Mouse (Mus musculus): ENCODE measurements around the gene Apoa4. TPM values are rescaled to one million over a fixed set of nuclear protein-coding genes. Genes with fewer than 3 reads are reported as not detected.

Apoa4 gene
- total and polyA plus RNA-seq, 3 experiments, result not detected

DNA sequence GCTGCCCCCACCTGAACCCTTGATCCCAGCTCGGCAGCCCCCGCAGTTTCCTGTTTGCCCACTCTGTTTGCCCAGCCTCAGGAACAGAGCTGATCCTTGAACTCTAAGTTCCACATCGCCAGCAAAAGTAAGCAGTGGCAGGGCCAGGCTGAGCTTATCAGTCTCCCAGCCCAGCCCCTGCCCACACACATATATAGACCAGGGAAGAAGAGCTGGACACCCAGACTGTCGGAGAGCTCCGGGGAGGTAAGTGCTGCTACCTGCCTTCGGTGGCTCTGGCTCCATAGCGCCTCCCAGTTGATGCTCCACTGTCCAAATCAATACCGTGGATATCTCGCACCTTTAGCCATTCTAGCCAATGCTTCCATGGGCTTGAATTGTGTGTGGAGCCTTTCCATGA, 12.0 kb upstream of the Apoa4 start, which contains the start of gene Apoa1:
Apoa1 (plus strand) TSS at position 90 of the 400 bp plus-strand sequence.
- Histone ChIP-seq H3K27ac (ENCODE audit: control insufficient read depth, low read depth, low read length) (no peak within 1 kb of the TSS), H3K36me3 (ENCODE audit: control insufficient read depth in 1 of 2, insufficient read depth in 2 of 2, low read length in 2 of 2) (peaks cover 0 to 24% of the 10 kb centered on the region in 2 experiments; a peak in 3 of 4 replicates), H3K79me2 (ENCODE audit: control insufficient read depth, insufficient read depth, low read length, poor library complexity) (no peaks in the 10 kb centered on the region; the same call in 1 of the 2 replicates), H3K9ac (ENCODE audit: control insufficient read depth, low read depth, low read length, poor library complexity, severe bottlenecking) (no peak within 1 kb of the TSS), H3K27me3 (ENCODE audit: control insufficient read depth in 1 of 2, insufficient read depth in 2 of 2, low read length in 2 of 2) (no peaks in the 10 kb centered on the region), H3K9me3 (replicated peaks; ENCODE audit: insufficient read depth, low read length) (no peaks in the 10 kb centered on the region), H3K4me3 (ENCODE audit: control insufficient read depth in 1 of 2, insufficient read depth in 1 of 2, low read depth in 2 of 2, low read length in 2 of 2) (no peak within 1 kb of the TSS), H3K4me1 (ENCODE audit: control insufficient read depth in 1 of 2, insufficient read depth in 2 of 2, low read length in 2 of 2) (peaks cover 13 to 34% of the 10 kb centered on the region in 2 experiments)
- no peak for TF ChIP-seq BHLHE40 (IDR thresholded peaks at IDR 0.05; ENCODE audit: borderline replicate concordance, low read depth, low read length)
- no peak for TF ChIP-seq NRF1 (IDR thresholded peaks at IDR 0.05; ENCODE audit: insufficient read depth, low read depth, low read length, poor library complexity, severe bottlenecking)
- no peak for TF ChIP-seq UBTF (IDR thresholded peaks at IDR 0.05; ENCODE audit: borderline replicate concordance, insufficient read depth, low read depth, low read length)
- no peak for TF ChIP-seq MAZ (IDR thresholded peaks at IDR 0.05; ENCODE audit: low read depth, low read length)
- TF ChIP-seq HCFC1 (IDR thresholded peaks at IDR 0.05; ENCODE audit: low read depth, low read length), result no peak
- DNase-seq (ENCODE audit: low read depth, low spot score), result no peak

DNA sequence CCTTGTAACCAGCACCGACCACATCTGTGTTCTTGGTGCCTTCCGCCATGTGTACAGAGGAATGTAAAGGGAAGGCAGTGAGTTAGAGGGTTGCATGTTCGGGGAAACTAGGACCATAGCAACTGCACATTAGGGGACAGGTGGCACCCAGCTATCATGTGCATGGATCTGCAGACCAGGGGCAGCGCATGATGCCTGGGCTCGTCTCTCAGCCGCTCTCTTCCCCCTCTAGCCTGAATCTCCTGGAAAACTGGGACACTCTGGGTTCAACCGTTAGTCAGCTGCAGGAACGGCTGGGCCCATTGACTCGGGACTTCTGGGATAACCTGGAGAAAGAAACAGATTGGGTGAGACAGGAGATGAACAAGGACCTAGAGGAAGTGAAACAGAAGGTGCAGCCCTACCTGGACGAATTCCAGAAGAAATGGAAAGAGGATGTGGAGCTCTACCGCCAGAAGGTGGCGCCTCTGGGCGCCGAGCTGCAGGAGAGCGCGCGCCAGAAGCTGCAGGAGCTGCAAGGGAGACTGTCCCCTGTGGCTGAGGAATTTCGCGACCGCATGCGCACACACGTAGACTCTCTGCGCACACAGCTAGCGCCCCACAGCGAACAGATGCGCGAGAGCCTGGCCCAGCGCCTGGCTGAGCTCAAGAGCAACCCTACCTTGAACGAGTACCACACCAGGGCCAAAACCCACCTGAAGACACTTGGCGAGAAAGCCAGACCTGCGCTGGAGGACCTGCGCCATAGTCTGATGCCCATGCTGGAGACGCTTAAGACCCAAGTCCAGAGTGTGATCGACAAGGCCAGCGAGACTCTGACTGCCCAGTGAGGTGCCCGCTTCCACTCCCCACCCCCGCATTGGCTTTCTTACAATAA, 10.7 kb upstream of the Apoa4 start:
- H3K4me3 ChIP-seq (ENCODE audit: control insufficient read depth in 1 of 2, insufficient read depth in 1 of 2, low read depth in 2 of 2, low read length in 2 of 2), result peak overlapping the region; percentile 59 to 73
- peak overlapping the region; percentile 66 for H3K9ac ChIP-seq (ENCODE audit: control insufficient read depth, low read depth, low read length, poor library complexity, severe bottlenecking)
- H3K9me3 ChIP-seq (replicated peaks; ENCODE audit: insufficient read depth, low read length), result no peaks in the 10 kb centered on the region
- H3K27ac ChIP-seq (ENCODE audit: control insufficient read depth, low read depth, low read length), result peak overlapping the region; percentile 4; the same call in 1 of the 2 replicates
- no peaks in the 10 kb centered on the region for H3K27me3 ChIP-seq (ENCODE audit: control insufficient read depth in 1 of 2, insufficient read depth in 2 of 2, low read length in 2 of 2)
- peaks cover 13 to 33% of the 10 kb centered on the region in 2 experiments for H3K4me1 ChIP-seq (ENCODE audit: control insufficient read depth in 1 of 2, insufficient read depth in 2 of 2, low read length in 2 of 2)
- no peaks in the 10 kb centered on the region; the same call in 1 of the 2 replicates for H3K79me2 ChIP-seq (ENCODE audit: control insufficient read depth, insufficient read depth, low read length, poor library complexity)
- peak; percentile 95 for DNase-seq (ENCODE audit: low read depth, low spot score)
- peaks cover 0 to 24% of the 10 kb centered on the region in 2 experiments; a peak in 2 of 4 replicates for H3K36me3 ChIP-seq (ENCODE audit: control insufficient read depth in 1 of 2, insufficient read depth in 2 of 2, low read length in 2 of 2)
- TF ChIP-seq ETS1 (IDR thresholded peaks at IDR 0.05; ENCODE audit: low read depth, low read length) (peak; percentile 45; the same call in 1 of the 2 replicates), ZMIZ1 (IDR thresholded peaks at IDR 0.05; ENCODE audit: low read depth, low read length) (peak; percentile 55; the same call in 1 of the 2 replicates), E2F4 (IDR thresholded peaks at IDR 0.05; ENCODE audit: borderline replicate concordance, low read depth, low read length) (no peak), GATA1 (IDR thresholded peaks at IDR 0.05; ENCODE audit: low read depth, low read length) (no peak), USF1 (IDR thresholded peaks at IDR 0.05; ENCODE audit: low read depth, low read length) (no peak), KAT2A (conservative IDR thresholded peaks at IDR 0.05; ENCODE audit: low read depth, low read length) (no peak), GABPA (IDR thresholded peaks at IDR 0.05; ENCODE audit: low read depth, low read length) (no peak), MAX (IDR thresholded peaks at IDR 0.05; ENCODE audit: low read length) (no peak), USF2 (IDR thresholded peaks at IDR 0.05; ENCODE audit: borderline replicate concordance in 1 of 2, insufficient read depth in 1 of 2, low read depth in 1 of 2, low read length in 2 of 2) (no peak), CTCF (IDR thresholded peaks at IDR 0.05 in 2 of 3, conservative IDR thresholded peaks at IDR 0.05 in 1 of 3; ENCODE audit: control insufficient read depth in 1 of 3, insufficient read depth in 1 of 3, low read depth in 2 of 3, low read length in 3 of 3, poor library complexity in 1 of 3, severe bottlenecking in 1 of 3) (peak; percentile 81 to 89 (median 84)), POLR2AphosphoS5 (IDR thresholded peaks at IDR 0.05; ENCODE audit: borderline replicate concordance, low read depth, low read length) (no peak), ZNF384 (IDR thresholded peaks at IDR 0.05; ENCODE audit: low read depth, low read length) (no peak), MAZ (IDR thresholded peaks at IDR 0.05; ENCODE audit: low read depth, low read length) (no peak), TAL1 (IDR thresholded peaks at IDR 0.05; ENCODE audit: low read length) (no peak), TCF12 (IDR thresholded peaks at IDR 0.05; ENCODE audit: low read depth, low read length) (peak; percentile 51; the same call in 1 of the 2 replicates), MAFK (IDR thresholded peaks at IDR 0.05; ENCODE audit: borderline replicate concordance, low read depth, low read length) (no peak), MYC (IDR thresholded peaks at IDR 0.05; ENCODE audit: low read depth, low read length) (peak; percentile 82), JUND (IDR thresholded peaks at IDR 0.05; ENCODE audit: low read depth, low read length) (no peak), BHLHE40 (IDR thresholded peaks at IDR 0.05; ENCODE audit: borderline replicate concordance, low read depth, low read length) (no peak), RCOR1 (IDR thresholded peaks at IDR 0.05; ENCODE audit: low read depth, low read length) (no peak), NELFE (IDR thresholded peaks at IDR 0.05; ENCODE audit: low read depth, low read length) (peak; percentile 73), UBTF (IDR thresholded peaks at IDR 0.05; ENCODE audit: borderline replicate concordance, insufficient read depth, low read depth, low read length) (no peak), SMC3 (IDR thresholded peaks at IDR 0.05; ENCODE audit: low read depth, low read length) (peak; percentile 68), ZC3H11A (IDR thresholded peaks at IDR 0.05; ENCODE audit: low read depth, low read length) (peak; percentile 33; the same call in 1 of the 2 replicates), MYB (IDR thresholded peaks at IDR 0.05; ENCODE audit: low read depth, low read length) (no peak), RAD21 (IDR thresholded peaks at IDR 0.05; ENCODE audit: low read depth, low read length) (peak; percentile 56)

All from MEL (cell line).